Mouse (Mus musculus): ENCODE data around the gene Ccdc28b. TPM values are rescaled to one million over a fixed set of nuclear protein-coding genes. Genes with fewer than 3 reads are reported as not detected.

The Ccdc28b gene
- total RNA-seq, 2 experiments from 2014 or later = 52.4 to 59.8 TPM

DNA sequence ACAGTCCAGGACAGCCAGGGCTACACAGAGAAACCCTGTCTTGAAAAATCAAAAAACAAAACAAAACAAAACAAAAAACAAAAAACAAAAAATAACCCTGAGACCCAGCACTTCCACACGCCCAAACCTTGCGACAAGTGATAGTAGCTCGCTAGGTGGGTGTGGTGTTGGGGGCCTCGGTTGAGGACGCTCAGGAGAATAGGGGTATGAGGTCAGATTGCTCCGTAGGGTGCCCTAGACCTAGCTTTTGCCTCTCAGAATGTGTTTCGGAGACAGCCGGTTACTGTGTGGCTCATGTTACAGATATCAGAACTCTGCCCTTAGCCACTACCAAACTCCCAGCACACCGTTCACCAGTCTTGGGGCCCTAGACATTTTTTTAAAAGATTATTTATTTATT, 38.0 kb downstream of the Ccdc28b start:
- no peak for DNase-seq

DNA sequence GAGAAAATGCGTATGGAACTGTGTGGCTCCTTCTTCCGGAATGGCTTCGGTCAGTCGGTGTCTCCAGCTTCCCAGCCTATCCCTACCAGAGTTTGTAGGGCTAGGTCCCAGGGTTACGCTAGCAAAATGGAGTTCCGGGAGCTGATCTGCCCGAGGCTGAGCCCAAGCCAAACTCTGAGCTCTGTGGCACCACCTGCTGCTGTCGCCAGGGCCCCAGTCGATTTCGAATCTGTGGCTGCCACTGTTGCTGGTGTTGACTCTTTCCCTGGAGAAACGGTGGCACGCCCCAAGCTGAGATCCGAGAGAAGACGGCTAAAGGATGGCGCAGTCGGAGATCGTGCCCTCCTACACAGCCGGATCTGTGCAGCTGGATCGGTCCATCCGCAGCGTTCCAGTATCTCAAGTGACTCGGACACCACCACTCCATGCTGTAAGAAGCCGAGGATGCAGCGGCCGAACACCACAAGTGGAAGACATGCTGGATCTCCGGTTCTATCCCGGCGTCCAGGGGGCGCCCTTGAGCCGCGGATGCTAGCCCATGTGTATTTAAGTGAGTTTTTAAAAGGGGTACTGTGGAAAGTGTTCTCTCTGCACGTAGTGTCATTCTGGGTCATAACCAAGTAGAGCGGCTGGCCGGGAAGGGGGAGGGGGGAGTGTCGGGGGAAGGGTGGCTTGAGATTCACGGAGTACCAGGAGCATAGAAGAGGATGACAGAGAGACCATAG, 38.7 kb downstream of the Ccdc28b start:
- peak; percentile 75 for DNase-seq

GRCm38 (mm10) chr4:129584370-129584769, 39.4 kb downstream of the Ccdc28b start:
- no peak for DNase-seq

- no peak for DNase-seq
Observed at GRCm38 (mm10) chr4:129582251-129582650, 41.5 kb downstream of the Ccdc28b start.

GRCm38 (mm10) chr4:129580347-129580746, 43.4 kb downstream of the Ccdc28b start:
- no peak for DNase-seq

DNA sequence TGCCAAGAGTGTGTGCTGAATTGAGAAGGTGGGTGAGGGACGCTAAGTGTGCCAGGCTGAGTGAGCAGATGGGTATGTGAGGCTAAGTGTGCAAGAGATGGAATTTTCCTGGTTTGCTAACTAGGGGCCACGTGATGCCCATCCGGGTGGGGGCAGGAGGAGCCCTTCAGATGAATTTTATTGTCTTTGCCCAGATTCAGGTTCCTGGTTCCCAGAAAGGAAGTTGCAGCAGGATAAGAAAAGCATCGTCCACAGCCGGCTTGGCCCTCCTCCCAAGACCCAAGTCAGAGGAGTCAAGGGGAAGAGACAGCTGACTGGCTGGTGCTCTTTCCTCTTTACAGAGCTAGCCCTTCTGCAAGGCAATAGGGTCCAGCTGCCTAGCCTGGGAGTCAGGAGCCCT, 45.3 kb downstream of the Ccdc28b start, which contains the start of gene Fam167b:
Gene Fam167b, minus strand, starts transcription at position 84 of the 400 bp plus-strand sequence.
- DNase-seq = no peak

GRCm38 (mm10) chr4:129577688-129578087, 46.1 kb downstream of the Ccdc28b start:
- no peak for DNase-seq

- DNase-seq = peak; percentile 56
Observed at GRCm38 (mm10) chr4:129576863-129577491, 46.8 kb downstream of the Ccdc28b start.

DNA sequence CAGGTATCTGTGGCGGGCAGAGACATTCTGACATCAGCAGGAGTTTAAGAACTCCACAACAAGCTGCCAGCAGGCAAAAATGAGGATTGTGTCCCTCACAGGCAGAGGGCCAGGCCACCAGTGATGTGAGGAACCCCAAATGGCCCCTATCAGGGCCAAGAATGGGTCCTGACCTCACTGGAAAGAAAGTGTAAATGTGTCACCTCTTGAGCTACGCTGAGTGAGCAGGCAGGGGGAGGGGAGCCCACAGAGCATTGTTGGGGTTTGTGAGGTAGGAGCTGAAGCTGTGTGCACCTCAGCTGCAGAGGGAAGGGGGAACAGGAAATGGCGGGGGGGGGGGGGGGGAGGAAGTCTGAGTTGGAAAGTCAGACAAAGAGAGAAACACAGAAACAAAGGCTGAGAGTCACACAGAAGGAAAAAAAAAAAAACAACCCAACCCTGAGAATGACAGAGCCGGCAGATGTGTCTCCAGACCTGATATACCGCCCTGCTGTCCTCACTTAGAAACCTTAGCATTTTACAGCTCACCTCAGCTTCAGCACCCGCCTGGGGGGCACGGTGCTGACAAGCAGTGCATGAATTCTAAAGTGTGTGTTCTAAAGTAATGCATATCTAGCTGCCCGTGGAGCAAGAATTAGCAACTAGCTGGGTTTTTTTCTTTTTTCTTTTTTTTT, 48.4 kb downstream of the Ccdc28b start:
- DNase-seq = peak; percentile 36

DNA sequence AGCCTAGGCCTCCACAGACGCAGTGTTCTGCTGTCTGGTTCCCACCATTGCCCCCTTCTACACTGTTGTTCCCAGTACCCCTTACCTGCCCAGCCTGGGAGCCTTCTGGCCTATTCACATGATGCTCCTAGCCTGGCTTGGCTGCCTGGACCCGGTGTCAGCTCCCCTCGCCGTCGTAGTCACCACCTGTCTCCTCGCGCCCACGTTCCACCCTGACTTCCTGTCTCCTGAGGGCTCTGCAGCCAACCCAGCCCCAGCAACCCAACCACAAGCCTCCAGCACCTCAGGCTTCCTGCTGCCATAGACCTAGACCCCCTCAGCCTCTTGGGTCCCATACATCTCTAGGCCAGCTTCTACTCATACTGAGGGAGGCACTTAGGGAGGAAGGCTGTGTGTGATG, 50.3 kb downstream of the Ccdc28b start, which contains the start of gene Lck:
Gene Lck, minus strand, starts transcription at position 212 of the 400 bp plus-strand sequence.
- DNase-seq = peak; percentile 37

- no peak for DNase-seq
Observed at GRCm38 (mm10) chr4:129573093-129573370, 50.7 kb downstream of the Ccdc28b start.

DNA sequence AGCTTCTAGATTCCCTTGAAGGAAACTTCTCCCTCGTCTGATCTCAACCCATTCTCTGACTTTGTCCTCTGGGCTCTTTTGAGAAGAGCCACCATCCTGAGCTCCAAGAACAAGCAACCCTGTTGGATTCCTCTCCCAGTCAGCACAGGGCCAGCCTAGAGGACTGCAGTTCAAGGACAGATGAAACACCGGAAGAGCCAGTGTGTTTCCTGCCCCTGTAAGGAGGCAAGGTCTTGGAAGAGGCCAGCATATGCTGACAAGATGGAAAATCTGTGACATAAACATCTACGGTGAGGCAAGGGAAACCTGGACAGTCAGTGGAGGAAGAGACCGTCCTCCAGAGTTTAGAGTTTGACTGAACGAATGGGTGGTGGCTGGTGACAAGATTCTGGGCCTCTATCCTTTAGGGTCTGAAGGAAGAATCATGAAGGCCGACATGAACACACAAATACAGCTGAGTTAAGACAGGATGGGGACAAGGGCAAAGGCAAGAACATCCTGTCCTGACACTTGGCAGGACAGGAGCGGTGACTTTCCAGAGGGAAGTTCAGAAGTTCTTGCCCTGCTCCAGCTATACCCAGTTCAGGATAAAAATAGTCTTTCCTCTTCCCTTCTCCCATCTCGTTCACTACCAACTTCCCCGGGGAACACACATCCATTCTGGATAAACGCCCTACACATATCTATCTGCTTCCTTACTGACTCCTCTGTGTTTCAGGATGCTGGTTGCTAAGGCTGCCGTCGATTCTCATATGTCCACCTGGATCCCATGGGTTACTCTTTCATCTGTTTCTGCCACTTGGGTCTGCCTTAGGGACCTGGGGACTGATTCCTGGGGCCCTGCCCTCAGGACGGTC, 51.3 kb downstream of the Ccdc28b start:
- no peak for DNase-seq

DNA sequence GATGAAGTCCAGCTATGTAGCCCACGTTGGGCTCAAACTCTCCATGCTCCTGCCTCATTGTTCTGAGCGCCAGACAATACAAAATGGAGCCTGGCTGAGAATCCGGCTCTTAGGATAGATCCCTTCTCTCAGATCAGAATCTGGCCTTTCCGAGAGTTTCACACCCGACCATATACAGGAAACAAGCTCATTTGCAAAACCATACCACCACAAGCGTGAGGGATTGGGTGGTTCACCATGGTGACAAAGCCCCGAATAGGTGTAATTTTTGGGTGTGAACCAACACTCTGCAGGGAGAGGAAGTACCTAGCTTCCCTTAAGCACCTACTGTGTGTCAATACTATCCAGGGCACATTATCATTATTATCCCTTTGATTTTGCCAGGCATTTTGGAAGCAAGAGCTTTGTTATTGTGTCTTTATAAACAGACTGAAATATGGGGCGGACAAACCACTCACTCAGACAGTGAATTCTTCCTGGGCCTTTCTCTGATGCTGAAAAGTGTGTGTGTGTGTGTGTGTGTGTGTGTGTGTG, 52.1 kb downstream of the Ccdc28b start:
- no peak for DNase-seq

GRCm38 (mm10) chr4:129570028-129570427, 53.7 kb downstream of the Ccdc28b start:
- DNase-seq = no peak

Other genes with a start within 250 kb of the Ccdc28b start
- 1 to 10 TPM; 1.2 to 1.3 TPM for gene Zbtb8a, start 245.8 kb downstream of the Ccdc28b start, total RNA-seq (2021)
- gene Zbtb8b, start 183.1 kb downstream of the Ccdc28b start, total RNA-seq (2021) = not detected
- 10 to 100 TPM; 25.6 to 26.9 TPM for gene Bsdc1, start 162.4 kb downstream of the Ccdc28b start, total RNA-seq (2021)
- gene Tssk3, start 132.9 kb downstream of the Ccdc28b start, total RNA-seq (2021) = not detected
- not detected for gene Fam229a, start 132.8 kb downstream of the Ccdc28b start, total RNA-seq (2021)
- 1 to 10 TPM; 1.6 to 2.8 TPM for gene Marcksl1, start 110.4 kb downstream of the Ccdc28b start, total RNA-seq (2021)
- 1 to 10 TPM; 9.6 to 9.9 TPM for gene Hdac1, start 81.2 kb downstream of the Ccdc28b start, total RNA-seq (2021)
- under 1 TPM in 1 of 2 experiments, not detected in 1; 0.48 TPM for gene Lck, start 50.3 kb downstream of the Ccdc28b start, total RNA-seq (2021)
- under 1 TPM in 1 of 2 experiments, not detected in 1; 0.31 TPM for gene Fam167b, start 45.4 kb downstream of the Ccdc28b start, total RNA-seq (2021)
- gene Eif3i, start 23.3 kb downstream of the Ccdc28b start, total RNA-seq (2021) = 100 to 1,000 TPM; 116 to 129 TPM
- 10 to 100 TPM; 30.5 to 32.3 TPM for gene Tmem234, start 23.3 kb downstream of the Ccdc28b start, total RNA-seq (2021)
- 1 to 10 TPM in 1 of 2 experiments, under 1 TPM in 1; 0.77 to 1.2 TPM for gene Dcdc2b, start 9.7 kb downstream of the Ccdc28b start, total RNA-seq (2021)
- gene Iqcc, start 4.8 kb downstream of the Ccdc28b start, total RNA-seq (2021) = 10 to 100 TPM in 1 of 2 experiments, 1 to 10 TPM in 1; 8.1 to 11.1 TPM
- gene Txlna, start 17.1 kb upstream of the Ccdc28b start, total RNA-seq (2021) = 10 to 100 TPM; 18.0 to 19.4 TPM
- gene Kpna6, start 48.8 kb upstream of the Ccdc28b start, total RNA-seq (2021) = 10 to 100 TPM; 64.6 to 77.1 TPM
- gene Tmem39b, start 72.9 kb upstream of the Ccdc28b start, total RNA-seq (2021) = 1 to 10 TPM; 3.5 to 4.7 TPM
- gene Khdrbs1, start 118.4 kb upstream of the Ccdc28b start, total RNA-seq (2021) = 10 to 100 TPM; 21.5 to 25.7 TPM
- gene Ptp4a2, start 187.3 kb upstream of the Ccdc28b start, total RNA-seq (2021) = 100 to 1,000 TPM; 556 to 584 TPM

Data from gastrocnemius, postnatal 25 days (tissue).